Mouse (Mus musculus) stomach, postnatal 0 days (tissue): ENCODE data around the gene Pot1a. TPM values are rescaled to one million over a fixed set of nuclear protein-coding genes. Genes with fewer than 3 reads are reported as not detected.

Experiments used
- ATAC-seq: fragments of 200-750 bp; cut with Nextera tagmentation; 2 replicates; pipeline ENCODE4 v1.8.0; 2017; ENCODE audit not compliant: low FRiP score, low TSS enrichment
- DNase-seq: peaks from one replicate; pipeline ENCODE4 v3.0.0-alpha.2; 2016; ENCODE audit warnings: low spot score
- H3K27ac ChIP-seq: fragments of 300-500 bp; sonication (generic); replicated peaks from 2 replicates; pipeline ENCODE4 v1.5.1; 2014; ENCODE audit warnings: mild to moderate bottlenecking, control low read depth
- H3K27me3 ChIP-seq: fragments of 300-500 bp; sonication (generic); 2 replicates; pipeline ENCODE4 v1.6.1; 2014; ENCODE audit warnings: low read length; ENCODE audit not compliant: control insufficient read depth, insufficient read depth
- H3K36me3 ChIP-seq: fragments of 300-500 bp; sonication (generic); 2 replicates; pipeline ENCODE4 v1.6.1; 2014; ENCODE audit warnings: low read length, mixed read lengths; ENCODE audit not compliant: control insufficient read depth, insufficient read depth
- H3K4me1 ChIP-seq: fragments of 300-500 bp; sonication (generic); replicated peaks from 2 replicates; pipeline ENCODE4 v1.6.1; 2014; ENCODE audit warnings: antibody characterized with exemption; ENCODE audit not compliant: control insufficient read depth, insufficient read depth
- H3K4me2 ChIP-seq: fragments of 300-500 bp; sonication (generic); replicated peaks from 2 replicates; pipeline ENCODE4 v1.6.1; 2014; ENCODE audit warnings: low read depth, mild to moderate bottlenecking, control low read depth, moderate library complexity
- H3K4me3 ChIP-seq: fragments of 300-500 bp; sonication (generic); 2 replicates; pipeline ENCODE4 v1.5.1; 2014; ENCODE audit warnings: low read depth, low read length, control low read depth
- H3K9ac ChIP-seq: fragments of 300-500 bp; sonication (generic); 2 replicates; pipeline ENCODE4 v1.6.1; 2014; ENCODE audit warnings: mild to moderate bottlenecking, low read length, control low read depth, mixed read lengths
- H3K9me3 ChIP-seq: fragments of 300-500 bp; sonication (generic); 2 replicates; pipeline ENCODE4 v1.6.1; 2016; ENCODE audit warnings: low read length; ENCODE audit not compliant: control insufficient read depth
- CTCF ChIP-seq: IDR thresholded peaks from 2 replicates; pipeline ENCODE4 v1.5.1; 2016; ENCODE audit warnings: antibody characterized with exemption, low read depth, mild to moderate bottlenecking, moderate library complexity
- EP300 ChIP-seq: optimal IDR thresholded peaks from 2 replicates; pipeline ENCODE3; 2016; ENCODE audit warnings: antibody characterized with exemption
- WGBS: fragments of 180-500 bp; shearing (Covaris S2); extraction: QIAGEN DNeasy Blood & Tissue Kit; methylation state at CpG from one replicate; pipeline ENCODE4 v1.1.7; 2014; 5-methylcytosine and 5-hydroxymethylcytosine counted together
- polyA plus RNA-seq: library from polyadenylated mRNA; unstranded; fragments of >200 nt; fragmentation: Nextera tagmentation; extraction: Ambion mirVana; gene quantifications from 2 replicates; pipeline ENCODE4 v1.2.1, GENCODE M21; 2015

Pot1a gene
- polyA plus RNA-seq, 1 experiment from 2014 or later = 10.0 TPM

DNA sequence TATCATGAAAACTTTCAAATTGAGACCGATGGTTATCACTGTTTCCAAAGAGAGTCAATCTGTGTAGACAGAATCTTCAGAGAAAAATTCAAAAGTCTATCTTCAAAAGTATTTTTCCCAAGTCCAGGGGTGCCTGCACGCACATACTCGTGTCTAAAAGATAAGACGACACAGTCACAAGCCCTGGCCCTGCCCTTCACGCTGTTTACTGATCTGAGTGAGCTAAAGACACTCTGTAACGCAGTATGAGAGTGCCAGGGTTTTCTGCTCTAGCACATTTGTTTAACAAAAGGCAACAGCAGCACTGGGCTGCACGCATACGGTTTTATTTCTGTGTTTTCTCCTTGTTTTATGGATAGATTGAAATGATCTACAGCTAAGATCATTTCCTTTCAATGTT, 41.5 kb downstream of the Pot1a start:
- peaks cover 8% of the 10 kb centered on the region; the same call in 1 of the 2 replicates for H3K36me3 ChIP-seq
- H3K9me3 ChIP-seq = no peaks in the 10 kb centered on the region
- H3K27ac ChIP-seq = no peak overlapping the region
- H3K4me3 ChIP-seq = no peak overlapping the region
- DNase-seq (no peak), ATAC-seq (no peak)
- H3K9ac ChIP-seq = no peak overlapping the region
- H3K4me2 ChIP-seq = no peak overlapping the region
- H3K27me3 ChIP-seq = no peaks in the 10 kb centered on the region
- WGBS = 61% methylated on average over 8 of the region's 8 CpGs
- no peak for TF ChIP-seq EP300
- no peak for TF ChIP-seq CTCF
- no peaks in the 10 kb centered on the region for H3K4me1 ChIP-seq

- no peaks in the 10 kb centered on the region for H3K4me1 ChIP-seq
- peaks cover 7% of the 10 kb centered on the region for H3K36me3 ChIP-seq
- no peaks in the 10 kb centered on the region for H3K9me3 ChIP-seq
- no peaks in the 10 kb centered on the region for H3K27me3 ChIP-seq
- no peak overlapping the region for H3K4me3 ChIP-seq
- no peak for TF ChIP-seq EP300
- TF ChIP-seq CTCF = peak; percentile 88
- WGBS = 48% methylated on average over 7 of the region's 7 CpGs
- H3K4me2 ChIP-seq = no peak overlapping the region
- H3K9ac ChIP-seq = no peak overlapping the region
- H3K27ac ChIP-seq = no peak overlapping the region
- no peak for ATAC-seq
- DNase-seq = peak; percentile 16
These were observed 42.0 kb downstream of the Pot1a start for GRCm38 (mm10) chr6:25767073-25767472.

GRCm38 (mm10) chr6:25766283-25766682, 42.8 kb downstream of the Pot1a start:
- TF ChIP-seq CTCF = no peak; the same call in 1 of the 2 replicates
- TF ChIP-seq EP300 = no peak
- ATAC-seq (no peak), DNase-seq (no peak)
- H3K36me3 ChIP-seq = peaks cover 12% of the 10 kb centered on the region
- H3K4me1 ChIP-seq = no peaks in the 10 kb centered on the region
- no peak overlapping the region for H3K4me2 ChIP-seq
- H3K4me3 ChIP-seq = no peak overlapping the region
- no peaks in the 10 kb centered on the region for H3K9me3 ChIP-seq
- no peak overlapping the region for H3K9ac ChIP-seq
- H3K27me3 ChIP-seq = no peaks in the 10 kb centered on the region
- no peak overlapping the region for H3K27ac ChIP-seq
- 68% methylated on average over 10 of the region's 10 CpGs for WGBS

DNA sequence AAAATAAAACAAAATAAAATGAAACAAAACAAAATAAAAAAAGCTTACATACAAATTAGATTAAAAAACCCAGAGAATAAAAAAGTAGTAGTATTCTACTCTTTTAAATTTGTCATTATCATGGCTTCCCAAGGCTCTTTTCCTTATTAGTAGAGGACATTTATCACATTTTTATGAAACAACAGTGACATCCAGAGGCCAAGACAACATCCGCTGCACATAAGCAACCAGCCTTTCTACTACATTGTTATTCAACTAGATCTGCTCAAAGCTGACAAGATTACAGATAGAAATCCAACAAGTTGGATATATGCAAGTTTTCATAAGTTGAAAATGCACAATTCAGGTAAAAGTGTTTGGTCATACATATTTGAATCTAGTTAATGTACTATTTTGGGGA, 56.4 kb downstream of the Pot1a start:
- no peak for DNase-seq
- H3K27ac ChIP-seq = no peak overlapping the region
- H3K4me3 ChIP-seq = no peak overlapping the region
- no peak overlapping the region for H3K4me2 ChIP-seq
- WGBS = 73% methylated on average over 1 of the region's 1 CpGs
- H3K9ac ChIP-seq = no peak overlapping the region
- no peak for ATAC-seq
- no peaks in the 10 kb centered on the region for H3K9me3 ChIP-seq
- TF ChIP-seq EP300 = no peak
- TF ChIP-seq CTCF = peak; percentile 45
- H3K27me3 ChIP-seq = no peaks in the 10 kb centered on the region
- H3K4me1 ChIP-seq = no peaks in the 10 kb centered on the region
- peaks cover 2% of the 10 kb centered on the region; the same call in 1 of the 2 replicates for H3K36me3 ChIP-seq

DNA sequence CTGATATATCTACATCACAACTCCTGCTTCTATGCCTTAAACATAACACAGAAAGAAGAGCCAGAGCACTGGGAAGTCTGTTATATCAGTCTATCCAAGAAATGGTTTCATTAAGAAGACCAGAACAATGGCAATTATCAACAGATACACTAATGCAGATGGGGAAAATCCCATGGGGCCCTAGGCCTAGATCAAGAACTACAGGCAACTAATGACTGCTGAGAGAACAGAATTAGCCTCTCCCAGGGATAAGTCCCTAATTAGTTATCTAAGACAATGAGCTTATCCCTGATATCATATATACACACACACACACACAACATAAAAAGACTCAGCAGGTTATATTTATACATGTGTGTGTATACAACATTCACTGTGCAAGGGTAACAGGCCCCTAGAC, 72.5 kb downstream of the Pot1a start:
- Histone ChIP-seq H3K36me3 (no peaks in the 10 kb centered on the region), H3K4me3 (no peak overlapping the region), H3K27me3 (no peaks in the 10 kb centered on the region), H3K4me1 (no peaks in the 10 kb centered on the region), H3K27ac (no peak overlapping the region), H3K9ac (no peak overlapping the region), H3K9me3 (no peaks in the 10 kb centered on the region), H3K4me2 (no peak overlapping the region)
- TF ChIP-seq EP300 (no peak), CTCF (no peak)
- ATAC-seq (no peak), DNase-seq (no peak)

DNA sequence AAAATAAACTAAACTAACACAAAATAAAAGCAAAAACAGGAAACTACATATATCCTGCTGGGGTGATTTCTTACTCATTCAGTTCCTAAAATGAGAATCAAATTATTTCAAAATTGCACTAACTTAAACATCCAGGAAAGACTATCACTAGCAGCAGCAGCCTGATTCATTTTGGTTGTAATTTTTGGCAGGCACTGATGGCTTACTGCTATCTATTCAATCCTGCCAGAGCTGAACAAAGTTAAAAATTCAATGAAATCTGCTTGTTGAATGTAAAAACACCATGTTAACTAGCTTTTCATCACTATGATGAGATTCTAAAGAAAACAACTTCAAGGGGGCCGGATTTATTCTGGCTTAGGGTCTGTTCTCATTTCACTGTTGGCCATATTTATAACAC, 82.5 kb downstream of the Pot1a start:
- 74% methylated on average over 1 of the region's 1 CpGs for WGBS
- Histone ChIP-seq H3K27me3 (no peaks in the 10 kb centered on the region), H3K4me2 (no peak overlapping the region), H3K9me3 (no peaks in the 10 kb centered on the region), H3K4me1 (no peaks in the 10 kb centered on the region), H3K4me3 (no peak overlapping the region), H3K27ac (no peak overlapping the region), H3K9ac (no peak overlapping the region), H3K36me3 (no peaks in the 10 kb centered on the region)
- ATAC-seq (no peak), DNase-seq (no peak)
- TF ChIP-seq CTCF = no peak
- TF ChIP-seq EP300 = no peak
